Mouse (Mus musculus): ENCODE data around the gene Gtsf1. TPM values are rescaled to one million over a fixed set of nuclear protein-coding genes. Genes with fewer than 3 reads are reported as not detected.
A peak's percentile ranks its signal among the peaks of the same experiment; 100 is the strongest.
"Not testable (repeated sequence)": the region's sequence is repeated elsewhere in the genome, so short reads cannot be mapped to it uniquely, and the experiment has no call there.

Gene Gtsf1
- polyA plus RNA-seq (2012; rRNA removed), result 0.12 TPM in 1 of 2 replicates, not detected in the other

GRCm38 (mm10) chr15:103430241-103430640 is at the start of gene Gtsf1:
Gene Gtsf1 (minus strand): TSS chr15:103430470.
- WGBS, result 90% methylated on average over 16 of the region's 16 CpGs
- no peak for DNase-seq (ENCODE audit: low read depth, low spot score)

DNA sequence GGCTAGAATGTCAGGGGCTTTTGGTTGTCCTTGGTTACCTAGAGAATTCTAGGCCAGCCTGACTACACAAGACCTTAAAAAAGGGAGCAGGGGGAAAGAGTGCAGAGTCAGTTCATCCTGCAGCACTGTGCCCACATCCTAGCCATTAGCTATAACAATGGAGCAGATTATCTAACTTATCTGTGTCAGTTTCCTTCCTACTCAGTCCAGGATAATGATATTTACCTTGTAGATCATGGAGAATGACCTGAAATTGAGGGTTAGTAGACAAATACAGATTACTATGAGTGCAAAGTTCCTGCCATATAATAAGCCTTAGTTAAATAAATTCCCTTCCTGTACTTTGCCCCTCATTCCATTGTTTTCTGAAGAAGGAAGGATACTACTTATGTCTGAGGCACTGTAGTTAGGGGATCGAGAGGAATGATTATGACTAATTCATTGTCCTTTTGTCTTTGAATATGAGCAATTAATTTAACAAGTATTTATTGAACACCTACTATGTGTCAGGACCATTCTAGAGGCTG is 48.9 kb upstream of the Gtsf1 start:
- 33% methylated on average over 1 of the region's 1 CpGs for WGBS
- DNase-seq (ENCODE audit: low read depth, low spot score), result peak; percentile 58

DNA sequence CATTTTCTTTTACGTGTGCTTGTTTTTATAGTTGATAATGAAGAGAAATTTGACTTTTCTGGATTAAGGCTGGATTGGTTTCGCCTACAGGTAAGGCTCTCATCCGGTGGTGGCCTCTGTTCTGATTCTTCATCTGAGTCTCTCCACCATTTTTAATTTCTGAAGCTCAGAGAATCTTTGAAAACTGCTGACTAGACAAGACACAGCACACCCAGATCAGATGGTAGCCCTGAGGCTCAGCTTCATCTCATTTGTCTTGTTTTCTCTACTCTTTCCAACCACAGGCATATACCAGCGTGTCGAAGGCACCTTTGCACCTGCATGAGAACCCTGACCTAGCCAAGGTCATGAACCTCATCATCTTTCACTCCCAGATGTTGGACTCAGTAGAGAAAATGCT is 43.5 kb upstream of the Gtsf1 start:
- DNase-seq (ENCODE audit: low read depth, low spot score), result no peak
- WGBS, result 89% methylated on average over 5 of the region's 5 CpGs

- WGBS, result 83% methylated on average over 7 of the region's 7 CpGs
- DNase-seq (ENCODE audit: low read depth, low spot score), result no peak
Measured at GRCm38 (mm10) chr15:103473182-103473581, 42.9 kb upstream of the Gtsf1 start.

GRCm38 (mm10) chr15:103472265-103472664 is 42.0 kb upstream of the Gtsf1 start:
- DNase-seq (ENCODE audit: low read depth, low spot score), result no peak
- 77% methylated on average over 3 of the region's 3 CpGs for WGBS

GRCm38 (mm10) chr15:103471488-103472194 is 41.4 kb upstream of the Gtsf1 start:
- WGBS, result 83% methylated on average over 7 of the region's 7 CpGs
- DNase-seq (ENCODE audit: low read depth, low spot score), result no peak

GRCm38 (mm10) chr15:103462539-103463261 is 32.4 kb upstream of the Gtsf1 start:
- DNase-seq (ENCODE audit: low read depth, low spot score), result no peak
- WGBS, result 69% methylated on average over 7 of the region's 7 CpGs

GRCm38 (mm10) chr15:103454449-103454848 is 24.2 kb upstream of the Gtsf1 start:
- DNase-seq (ENCODE audit: low read depth, low spot score), result no peak

GRCm38 (mm10) chr15:103453551-103454218 is 23.4 kb upstream of the Gtsf1 start, which contains the start of gene Nckap1l:
Gene Nckap1l (plus strand): TSS chr15:103453794.
- WGBS, result 76% methylated on average over 13 of the region's 13 CpGs
- DNase-seq (ENCODE audit: low read depth, low spot score), result no peak

More at GRCm38 (mm10) chr15:103454449-103454848, 24.2 kb upstream of the Gtsf1 start:
- 67% methylated on average over 6 of the region's 6 CpGs for WGBS

DNA sequence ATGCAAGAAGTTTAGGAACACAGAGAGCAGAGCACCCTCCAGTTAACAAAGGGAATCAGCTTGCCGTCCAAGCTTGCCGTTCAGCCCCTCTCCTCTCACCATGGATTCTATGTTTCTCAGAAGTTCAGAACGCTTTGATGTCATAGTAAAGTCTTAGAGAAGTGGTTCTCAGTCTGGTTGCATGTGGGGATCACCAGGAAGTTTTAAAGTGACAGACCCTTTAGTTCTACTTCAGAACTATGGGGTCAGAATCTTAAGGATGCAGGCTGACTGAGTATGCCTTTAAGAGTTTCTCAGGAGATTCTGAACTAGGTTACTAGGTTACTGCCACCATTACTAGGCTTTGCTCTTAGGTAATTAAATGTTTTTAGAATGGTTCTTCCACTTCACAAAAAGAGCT is 18.1 kb upstream of the Gtsf1 start, which contains the start of gene Gtsf2:
Gtsf2 (minus strand) TSS at position 101 of the 400 bp plus-strand sequence.
- 61% methylated on average over 3 of the region's 3 CpGs for WGBS
- DNase-seq (ENCODE audit: low read depth, low spot score), result no peak

DNA sequence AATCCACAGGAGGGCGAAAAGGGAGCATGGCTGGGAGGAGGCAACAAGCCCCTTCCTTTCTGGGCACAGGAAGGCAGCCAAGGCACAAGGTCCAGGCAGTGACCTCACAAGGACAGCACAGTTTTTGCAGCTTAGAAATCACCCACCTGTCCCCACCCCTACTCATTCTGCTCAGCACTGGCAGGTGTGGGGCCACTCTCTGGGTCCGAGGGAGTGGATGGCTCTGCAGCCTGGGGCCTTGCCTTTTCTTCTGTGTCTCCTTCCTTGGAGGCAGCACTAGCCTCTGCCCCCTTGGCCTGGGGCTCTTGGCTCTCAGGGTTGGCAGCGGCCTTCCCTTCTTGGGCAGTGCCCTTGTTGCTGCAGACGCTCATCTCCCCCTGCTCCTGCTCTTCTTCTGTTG is 15.7 kb upstream of the Gtsf1 start:
- not testable (repeated sequence) for DNase-seq (ENCODE audit: low read depth, low spot score)
- WGBS, result 79% methylated on average over 4 of the region's 4 CpGs

DNA sequence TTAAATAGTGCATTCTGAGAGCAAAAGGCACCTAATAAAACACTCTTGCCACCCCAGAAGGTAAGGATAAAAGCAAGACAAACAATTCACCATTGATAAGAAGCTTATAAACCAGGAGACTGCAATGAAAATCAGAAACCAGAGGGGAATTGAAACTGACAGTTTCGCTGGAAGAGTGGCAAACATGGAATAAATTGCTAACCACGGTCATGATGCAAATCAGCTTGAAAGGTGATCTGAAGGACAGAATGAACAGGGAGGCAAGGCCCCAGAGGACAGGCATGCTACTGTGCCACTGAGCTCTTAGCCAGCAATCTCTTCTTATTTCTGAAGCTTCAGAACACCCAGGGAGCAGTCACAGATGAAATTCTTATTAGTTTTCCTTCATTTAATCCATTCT is 3.3 kb downstream of the Gtsf1 start:
- DNase-seq (ENCODE audit: low read depth, low spot score), result no peak
- WGBS, result 29% methylated on average over 2 of the region's 2 CpGs

- WGBS, result 86% methylated on average over 3 of the region's 3 CpGs
- DNase-seq (ENCODE audit: low read depth, low spot score), result not testable (repeated sequence)
Measured at GRCm38 (mm10) chr15:103405586-103405985, 24.7 kb downstream of the Gtsf1 start.

DNA sequence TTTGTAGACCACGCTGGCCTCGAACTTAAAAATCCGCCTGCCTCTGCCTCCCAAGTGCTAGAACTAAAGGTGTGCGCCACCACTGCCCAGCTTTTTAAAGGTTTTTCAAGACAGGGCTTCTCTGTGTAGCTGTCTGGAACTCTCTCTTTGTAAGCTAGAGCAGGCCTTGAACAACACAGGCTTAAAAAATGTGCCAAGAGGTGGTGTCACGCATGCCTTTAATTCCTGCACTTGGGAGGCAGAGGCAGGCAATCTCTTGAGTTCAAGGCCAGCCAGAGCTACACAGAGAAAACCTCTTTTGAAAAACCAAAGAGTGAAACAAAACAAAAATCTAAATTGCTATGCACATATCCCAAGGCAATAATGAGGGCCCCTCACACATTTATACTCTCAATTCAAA is 28.9 kb downstream of the Gtsf1 start:
- 91% methylated on average over 5 of the region's 5 CpGs for WGBS
- no peak for DNase-seq (ENCODE audit: low read depth, low spot score)

GRCm38 (mm10) chr15:103393577-103393976 is 36.7 kb downstream of the Gtsf1 start:
- DNase-seq (ENCODE audit: low read depth, low spot score), result no peak

DNA sequence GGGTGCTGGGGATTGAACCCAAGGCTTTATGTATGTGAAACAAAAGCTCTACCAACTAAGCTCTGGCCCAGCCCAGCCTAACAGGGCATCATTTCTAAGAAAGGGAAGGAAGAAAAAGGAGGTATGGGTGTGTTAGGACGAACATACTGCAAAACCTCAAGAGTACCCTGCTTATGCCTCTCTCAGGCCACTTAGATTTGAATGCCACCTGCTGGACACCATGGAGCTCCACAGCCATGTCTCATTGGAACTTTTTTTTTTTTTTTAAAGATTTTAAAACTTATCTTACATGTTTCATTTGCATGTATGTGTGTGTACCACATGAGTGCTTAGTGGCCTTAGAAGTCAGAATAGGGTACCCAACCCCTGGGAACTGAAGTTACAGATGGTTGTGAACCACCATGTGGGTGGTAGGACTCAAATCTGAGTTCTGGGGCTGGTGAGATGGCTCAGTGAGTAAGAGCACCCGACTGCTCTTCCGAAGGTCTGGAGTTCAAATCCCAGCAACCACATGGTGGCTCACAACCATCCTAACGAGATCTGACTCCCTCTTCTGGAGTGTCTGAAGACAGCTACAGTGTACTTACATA is 41.6 kb downstream of the Gtsf1 start:
- no peak for DNase-seq (ENCODE audit: low read depth, low spot score)
- 45% methylated on average over 4 of the region's 4 CpGs for WGBS

- WGBS, result 53% methylated on average over 7 of the region's 7 CpGs
- DNase-seq (ENCODE audit: low read depth, low spot score), result no peak
Measured at GRCm38 (mm10) chr15:103383771-103384488, 46.3 kb downstream of the Gtsf1 start.

- 12% methylated on average over 5 of the region's 5 CpGs for WGBS
- no peak for DNase-seq (ENCODE audit: low read depth, low spot score)
Measured at GRCm38 (mm10) chr15:103382795-103383406, 47.4 kb downstream of the Gtsf1 start.

DNA sequence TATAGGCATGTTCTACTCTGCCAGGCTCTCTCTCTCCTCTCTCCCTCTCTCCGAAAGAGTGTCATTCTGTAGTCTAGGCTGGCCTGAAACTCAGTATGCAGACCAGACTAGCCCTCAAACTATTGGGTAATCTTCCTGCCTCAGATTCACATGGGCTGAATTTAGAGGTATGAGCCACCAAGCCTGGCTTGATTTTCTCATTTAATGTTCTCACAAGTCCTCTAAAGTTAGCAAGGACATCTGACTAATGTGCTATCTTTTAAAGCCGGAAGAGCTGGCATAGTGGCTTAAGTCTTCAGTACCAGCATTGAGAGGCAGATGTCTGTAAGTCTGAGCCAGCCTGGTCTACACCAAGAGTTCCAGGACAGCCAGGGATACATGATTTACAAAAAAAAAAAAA is 48.2 kb downstream of the Gtsf1 start:
- WGBS, result 85% methylated on average over 2 of the region's 2 CpGs
- no peak for DNase-seq (ENCODE audit: low read depth, low spot score)

Data from large intestine, adult 2 months (tissue).